Mouse (Mus musculus) megakaryocyte, embryonic 14.5 days (primary cell): ENCODE results near the gene Wbp1l. TPM values are rescaled to one million over a fixed set of nuclear protein-coding genes. Genes with fewer than 3 reads are reported as not detected.

Experiments used
- H3K27me3 ChIP-seq: replicated peaks from 2 replicates; pipeline ENCODE3; 2012; ENCODE audit warnings: inconsistent platforms
- H3K36me3 ChIP-seq: replicated peaks from 2 replicates; pipeline ENCODE3; 2012; ENCODE audit warnings: low read length, inconsistent platforms, mixed read lengths
- H3K4me1 ChIP-seq: 2 replicates; pipeline ENCODE4 v1.6.1; 2012; ENCODE audit warnings: inconsistent platforms
- H3K4me3 ChIP-seq: replicated peaks from 2 replicates; pipeline ENCODE3; 2012; ENCODE audit warnings: moderate library complexity, mild to moderate bottlenecking, inconsistent platforms
- H3K9me3 ChIP-seq: 2 replicates; pipeline ENCODE4 v1.6.1; 2012; ENCODE audit warnings: inconsistent platforms
- FLI1 ChIP-seq: IDR thresholded peaks from 2 replicates; pipeline ENCODE4 v1.6.1; 2012; ENCODE audit warnings: low read length, inconsistent platforms, mixed read lengths
- GATA1 ChIP-seq: IDR thresholded peaks from 3 replicates; pipeline ENCODE4 v1.6.1; 2012; ENCODE audit warnings: mixed read lengths, low read length, inconsistent platforms, borderline replicate concordance
- polyA plus RNA-seq: library from polyadenylated mRNA; stranded (reverse); fragments of >175 nt; gene quantifications from 2 replicates; pipeline ENCODE4 v1.2.3, GENCODE M21; 2012; ENCODE audit warnings: low replicate concordance; ENCODE audit not compliant: insufficient read depth

The Wbp1l gene
- polyA plus RNA-seq, 1 experiment: 43.5 TPM

DNA sequence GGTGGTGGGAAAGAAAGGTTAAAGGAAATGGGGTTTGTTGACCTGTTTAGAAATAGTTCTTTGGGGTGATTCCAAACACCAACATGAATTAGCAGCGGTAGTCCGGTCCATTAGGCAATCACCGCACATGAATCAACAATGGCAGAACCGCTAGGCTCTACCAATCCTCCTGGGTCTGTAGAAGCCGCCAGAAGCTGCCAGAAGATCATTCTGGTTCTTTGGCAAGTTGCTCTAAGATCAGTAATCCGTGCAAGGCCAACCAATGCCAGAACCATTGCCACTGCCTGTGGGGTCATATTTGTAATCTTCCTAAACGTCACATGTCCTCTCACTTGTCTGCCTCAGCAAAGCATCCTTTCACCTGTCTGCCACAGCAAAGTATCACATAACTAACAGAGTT, 98.1 kb downstream of the Wbp1l start:
- H3K27me3 ChIP-seq: peaks cover 2% of the 10 kb centered on the region
- peaks cover 44% of the 10 kb centered on the region for H3K36me3 ChIP-seq
- TF ChIP-seq GATA1 (no peak), FLI1 (no peak)
- peaks cover 11% of the 10 kb centered on the region for H3K9me3 ChIP-seq
- no peak overlapping the region for H3K4me3 ChIP-seq
- H3K4me1 ChIP-seq: peaks cover 27% of the 10 kb centered on the region

DNA sequence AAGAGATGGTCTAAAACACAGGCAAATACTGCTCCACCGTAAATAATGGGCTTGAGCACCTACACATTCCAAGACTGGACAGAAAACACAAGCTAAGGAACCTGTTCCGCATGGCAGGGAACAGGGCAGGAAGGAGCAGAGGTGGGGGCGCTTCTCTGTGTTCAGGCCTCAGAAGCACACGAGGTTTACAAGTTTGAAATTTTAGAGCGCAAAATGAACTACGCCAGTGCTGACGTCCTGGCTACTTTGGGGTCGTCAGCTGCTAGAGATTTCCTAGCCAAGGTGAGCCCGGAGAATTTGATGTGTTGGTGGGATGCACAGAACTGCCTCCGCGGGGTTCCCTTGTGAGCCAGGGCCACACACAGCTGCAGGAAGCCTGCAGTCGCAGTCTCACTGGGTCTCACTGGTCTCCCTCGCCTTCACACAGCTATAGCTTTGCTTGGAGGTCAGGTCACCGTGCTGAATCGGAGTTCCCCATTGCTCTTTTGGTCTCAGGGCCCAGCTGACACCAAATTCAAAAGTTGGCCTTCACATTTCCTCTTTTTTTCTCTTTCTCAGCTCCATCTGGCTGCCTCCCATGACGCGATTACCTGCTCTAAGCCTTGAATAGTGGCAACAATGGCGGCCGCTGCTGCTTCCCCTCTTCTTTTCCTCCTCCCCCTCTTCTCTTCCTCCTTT, 99.1 kb downstream of the Wbp1l start:
- no peak overlapping the region for H3K4me3 ChIP-seq
- H3K9me3 ChIP-seq: peaks cover 11% of the 10 kb centered on the region
- H3K27me3 ChIP-seq: peaks cover 2% of the 10 kb centered on the region
- TF ChIP-seq FLI1: no peak
- no peak for TF ChIP-seq GATA1
- peaks cover 46% of the 10 kb centered on the region for H3K36me3 ChIP-seq
- H3K4me1 ChIP-seq: peaks cover 19% of the 10 kb centered on the region

DNA sequence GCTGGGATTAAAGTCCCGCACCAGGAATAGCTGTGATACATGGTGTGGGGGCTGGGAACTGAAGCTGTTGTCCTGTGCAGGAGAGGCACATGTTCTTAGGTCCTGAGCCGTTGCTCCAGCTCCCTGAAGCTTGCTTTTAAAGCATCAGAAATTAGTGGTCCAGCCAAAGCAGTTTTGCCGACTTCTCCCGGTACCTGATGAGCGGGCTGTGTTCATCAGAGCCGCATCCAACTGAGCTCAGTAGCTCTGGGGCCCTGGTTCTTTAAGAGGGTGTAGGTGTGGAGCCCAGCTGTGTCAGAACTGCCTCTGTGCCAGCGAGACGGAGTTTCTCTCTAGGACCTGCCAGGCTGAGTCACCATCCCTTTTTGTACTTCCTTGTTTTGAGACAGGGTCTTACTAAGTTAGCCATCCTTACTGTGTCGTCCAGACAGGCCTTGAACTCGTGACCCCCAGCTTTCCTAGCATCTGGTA, 100.2 kb downstream of the Wbp1l start:
- no peak for TF ChIP-seq GATA1
- TF ChIP-seq FLI1: no peak
- peaks cover 11% of the 10 kb centered on the region for H3K9me3 ChIP-seq
- no peak overlapping the region for H3K4me3 ChIP-seq
- peaks cover 13% of the 10 kb centered on the region for H3K4me1 ChIP-seq
- peaks cover 9% of the 10 kb centered on the region for H3K27me3 ChIP-seq
- peaks cover 41% of the 10 kb centered on the region for H3K36me3 ChIP-seq

DNA sequence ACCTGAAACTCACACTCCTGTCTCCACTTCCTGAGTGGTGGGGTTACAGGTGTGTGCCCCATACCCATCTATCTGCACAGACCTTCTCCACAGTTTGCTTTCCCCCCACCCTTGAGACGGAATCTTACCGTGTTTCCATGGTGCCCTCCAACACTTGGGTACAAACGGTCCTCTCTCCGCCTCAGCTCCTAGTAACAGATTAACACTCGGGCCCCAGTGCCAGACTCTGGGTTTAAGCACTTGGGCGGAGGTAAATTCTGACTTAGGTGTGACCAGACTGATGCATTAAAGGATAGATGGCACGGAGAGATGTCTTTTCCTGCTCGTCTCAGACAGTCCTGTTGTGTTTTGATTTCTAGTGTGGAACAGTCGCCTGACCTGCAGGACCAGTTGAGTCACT, 102.3 kb downstream of the Wbp1l start:
- peaks cover 6% of the 10 kb centered on the region for H3K9me3 ChIP-seq
- TF ChIP-seq GATA1: no peak
- TF ChIP-seq FLI1: no peak
- H3K4me1 ChIP-seq: peaks cover 26% of the 10 kb centered on the region
- no peak overlapping the region for H3K4me3 ChIP-seq
- H3K27me3 ChIP-seq: peaks cover 14% of the 10 kb centered on the region
- peaks cover 24% of the 10 kb centered on the region for H3K36me3 ChIP-seq

DNA sequence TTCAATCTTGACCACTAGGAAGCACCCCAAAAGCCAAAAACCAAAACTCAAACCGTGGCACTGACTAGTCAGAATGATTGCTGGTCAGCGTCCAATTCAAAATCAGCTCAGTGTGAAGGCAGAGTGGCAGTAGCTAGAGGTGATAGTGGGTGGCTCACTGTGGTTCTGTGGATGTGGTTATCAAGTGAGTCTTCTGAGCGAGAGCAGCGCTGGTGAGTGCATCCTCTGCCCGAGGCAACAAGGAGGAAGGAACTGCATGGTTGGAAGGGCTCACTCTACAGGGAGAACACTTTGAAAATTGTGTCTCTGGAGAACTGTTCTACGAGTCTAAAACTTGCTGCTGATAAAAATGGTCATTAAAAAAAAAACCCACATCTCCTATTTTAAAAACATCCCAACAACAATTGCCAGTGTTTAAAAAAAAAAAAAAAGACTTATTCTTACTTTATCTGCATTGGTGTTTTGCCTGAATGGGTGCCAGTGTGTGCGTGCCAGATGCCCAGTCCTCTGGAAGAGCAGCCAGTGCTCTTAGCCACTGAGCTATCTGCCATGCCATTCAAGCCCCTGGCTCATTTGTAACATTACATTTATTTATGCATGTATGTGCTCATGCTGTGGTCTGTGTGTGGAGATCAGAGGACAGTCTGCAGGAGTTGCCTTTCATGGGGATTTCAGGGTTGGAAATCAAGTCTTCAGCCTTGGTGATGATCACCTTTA, 107.1 kb downstream of the Wbp1l start:
- H3K4me3 ChIP-seq: peak overlapping the region; percentile 53
- no peaks in the 10 kb centered on the region for H3K9me3 ChIP-seq
- TF ChIP-seq FLI1: no peak
- no peak for TF ChIP-seq GATA1
- peaks cover 44% of the 10 kb centered on the region for H3K4me1 ChIP-seq
- H3K27me3 ChIP-seq: peaks cover 35% of the 10 kb centered on the region
- peaks cover 9% of the 10 kb centered on the region for H3K36me3 ChIP-seq

DNA sequence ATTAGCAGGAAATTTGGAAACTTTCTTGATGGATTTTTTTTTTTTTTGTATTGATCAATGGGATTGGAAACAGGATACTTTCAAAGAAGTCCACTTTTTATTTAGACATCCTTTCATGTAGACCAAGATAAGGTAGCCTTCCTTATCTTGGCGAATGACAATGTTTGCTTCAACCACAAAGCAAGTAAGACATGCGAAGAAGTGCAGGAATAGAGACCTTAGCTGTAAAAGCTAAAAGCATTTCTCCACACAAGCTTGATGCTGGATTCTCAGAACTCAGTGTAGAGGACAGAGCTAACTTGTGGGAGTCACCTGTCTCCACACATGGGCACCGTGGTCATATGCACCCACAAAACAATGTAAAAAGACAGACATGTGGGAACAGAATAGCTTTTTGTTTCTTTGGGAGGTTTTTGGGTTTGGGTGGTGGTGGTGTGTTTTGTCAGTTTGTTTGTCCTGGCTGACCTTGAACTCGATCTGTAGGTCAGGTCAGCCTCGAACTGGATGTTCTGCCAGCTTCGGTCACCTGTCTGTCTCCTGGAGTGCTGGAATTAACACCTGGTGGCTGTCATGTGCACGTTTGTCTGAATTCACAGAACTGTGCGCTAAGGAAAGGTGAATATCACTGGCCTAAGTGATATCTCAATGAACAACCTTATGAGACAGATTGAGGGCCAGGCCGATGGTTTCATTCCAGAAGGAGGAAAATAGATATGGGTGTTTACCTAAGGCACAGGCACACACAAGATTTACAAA, 107.8 kb downstream of the Wbp1l start:
- Histone ChIP-seq H3K9me3 (no peaks in the 10 kb centered on the region), H3K4me3 (no peak overlapping the region), H3K4me1 (peaks cover 44% of the 10 kb centered on the region), H3K27me3 (peaks cover 35% of the 10 kb centered on the region), H3K36me3 (peaks cover 4% of the 10 kb centered on the region)
- TF ChIP-seq FLI1 (no peak), GATA1 (no peak)

Other genes with a start within 250 kb of the Wbp1l start
- 0.32 TPM in 1 of 2 replicates, not detected in the other for gene 2310034G01Rik, start 248.8 kb upstream of the Wbp1l start, polyA plus RNA-seq
- 35.2 and 96.8 TPM in 2 replicates for gene Actr1a, start 203.3 kb upstream of the Wbp1l start, polyA plus RNA-seq
- 8.7 and 23.5 TPM in 2 replicates for gene Sufu, start 202.2 kb upstream of the Wbp1l start, polyA plus RNA-seq
- gene Trim8, start 97.4 kb upstream of the Wbp1l start, polyA plus RNA-seq: 207 and 435 TPM in 2 replicates
- gene Arl3, start 25.9 kb upstream of the Wbp1l start, polyA plus RNA-seq: 5.8 and 22.9 TPM in 2 replicates
- 0.38 TPM in 1 of 2 replicates, not detected in the other for gene Sfxn2, start 25.7 kb upstream of the Wbp1l start, polyA plus RNA-seq
- gene Cyp17a1, start 74.1 kb downstream of the Wbp1l start, polyA plus RNA-seq: not detected in 2 replicates
- 0.97 TPM in 1 of 2 replicates, not detected in the other for gene Borcs7, start 90.8 kb downstream of the Wbp1l start, polyA plus RNA-seq
- gene As3mt, start 108.4 kb downstream of the Wbp1l start, polyA plus RNA-seq: 1.4 TPM in 1 of 2 replicates, not detected in the other
- 2.6 TPM in 1 of 2 replicates, not detected in the other for gene Cnnm2, start 162.5 kb downstream of the Wbp1l start, polyA plus RNA-seq